Mouse (Mus musculus) cortical plate, adult 2 months (tissue): ENCODE data around the gene Nkrf.

Experiments
- CTCF ChIP-seq: fragments of 200-500 bp; IDR thresholded peaks from 2 replicates; pipeline ENCODE4 v1.5.1; 2011; ENCODE audit warnings: mild to moderate bottlenecking, control low read depth, low read length; ENCODE audit not compliant: insufficient read depth; ENCODE audit errors: extremely low read depth
- POLR2A ChIP-seq: fragments of 200-500 bp; IDR thresholded peaks from 2 replicates; pipeline ENCODE4 v1.6.1; 2011; ENCODE audit warnings: mild to moderate bottlenecking, low read length, control low read depth; ENCODE audit not compliant: insufficient read depth; ENCODE audit errors: extremely low read depth

DNA sequence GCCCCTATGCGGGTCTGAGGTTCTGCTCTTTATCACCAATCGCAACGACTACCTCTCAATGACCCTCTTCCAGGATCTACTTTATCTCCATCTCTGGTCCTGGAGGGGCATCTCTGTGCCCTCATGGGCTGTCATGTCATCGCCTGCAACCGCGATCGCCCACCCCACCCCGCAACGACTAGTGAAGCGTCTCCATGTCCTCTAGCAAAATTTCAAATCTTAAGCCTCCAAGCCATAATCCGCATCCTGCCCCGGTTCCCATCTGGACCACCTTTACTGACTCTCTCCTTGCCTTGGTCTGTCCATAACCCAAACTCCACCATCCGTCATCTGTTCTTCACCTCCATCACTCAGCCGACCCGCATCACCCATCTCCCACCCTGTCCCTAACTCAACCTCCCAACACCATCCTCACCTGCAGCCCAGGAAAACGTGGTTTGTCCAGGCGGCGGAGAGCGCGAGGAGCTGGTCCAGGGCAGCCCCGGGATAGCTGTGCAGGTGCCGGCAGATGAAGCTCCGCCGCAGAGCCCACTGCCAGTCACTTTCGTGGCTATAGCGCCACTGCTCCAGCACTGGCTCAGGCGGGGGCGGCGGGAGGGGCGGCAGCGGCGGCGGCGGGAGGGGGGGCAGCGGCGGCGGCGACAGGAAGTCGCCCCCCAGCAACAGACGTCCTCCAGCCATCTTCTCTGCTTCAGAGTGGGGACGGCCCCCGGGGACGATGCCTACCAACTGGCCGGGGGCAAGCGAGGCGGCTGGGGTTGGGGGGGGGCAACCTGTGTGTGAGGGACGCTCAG, at the start of gene Nkrf:
- TF ChIP-seq POLR2A (peak; percentile 63; the same call in 1 of the 2 replicates), CTCF (no peak)
